Mouse (Mus musculus): ENCODE results near the gene Sec61a1. TPM values are rescaled to one million over a fixed set of nuclear protein-coding genes. Genes with fewer than 3 reads are reported as not detected.

Sec61a1 gene
- polyA plus RNA-seq, 1 experiment from 2014 or later: 202 TPM

- H3K4me1 ChIP-seq (replicated peaks; ENCODE audit: control insufficient read depth, insufficient read depth, low read length): peaks cover 3% of the 10 kb centered on the region
- no peak overlapping the region for H3K27ac ChIP-seq (ENCODE audit: low read depth, low read length)
- H3K36me3 ChIP-seq (ENCODE audit: control insufficient read depth, insufficient read depth, low read length): no peaks in the 10 kb centered on the region
- H3K27me3 ChIP-seq (ENCODE audit: control insufficient read depth, insufficient read depth, low read length): peaks cover 4% of the 10 kb centered on the region; the same call in 1 of the 2 replicates
- H3K9me3 ChIP-seq (ENCODE audit: control insufficient read depth, low read length): no peaks in the 10 kb centered on the region
- H3K9ac ChIP-seq (ENCODE audit: low read length): no peak overlapping the region
- peak; percentile 73 for DNase-seq (ENCODE audit: low spot score)
- no peak overlapping the region for H3K4me2 ChIP-seq (ENCODE audit: low read depth, low read length, severe bottlenecking)
- no peak for ATAC-seq (replicated peaks; ENCODE audit: low FRiP score)
- H3K4me3 ChIP-seq (ENCODE audit: low read depth, low read length): no peak overlapping the region
- 28% methylated on average over 4 of the region's 4 CpGs for WGBS
Measured at GRCm38 (mm10) chr6:88549137-88549814, 30.6 kb upstream of the Sec61a1 start.

GRCm38 (mm10) chr6:88548405-88549049, 29.8 kb upstream of the Sec61a1 start:
- H3K27me3 ChIP-seq (ENCODE audit: control insufficient read depth, insufficient read depth, low read length): peaks cover 4% of the 10 kb centered on the region; the same call in 1 of the 2 replicates
- no peaks in the 10 kb centered on the region for H3K9me3 ChIP-seq (ENCODE audit: control insufficient read depth, low read length)
- H3K4me2 ChIP-seq (ENCODE audit: low read depth, low read length, severe bottlenecking): no peak overlapping the region
- 84% methylated on average over 10 of the region's 10 CpGs for WGBS
- H3K4me1 ChIP-seq (replicated peaks; ENCODE audit: control insufficient read depth, insufficient read depth, low read length): peaks cover 3% of the 10 kb centered on the region
- H3K27ac ChIP-seq (ENCODE audit: low read depth, low read length): no peak overlapping the region
- ATAC-seq (replicated peaks; ENCODE audit: low FRiP score): no peak
- H3K9ac ChIP-seq (ENCODE audit: low read length): no peak overlapping the region
- DNase-seq (ENCODE audit: low spot score): no peak
- H3K36me3 ChIP-seq (ENCODE audit: control insufficient read depth, insufficient read depth, low read length): no peaks in the 10 kb centered on the region
- H3K4me3 ChIP-seq (ENCODE audit: low read depth, low read length): no peak overlapping the region

GRCm38 (mm10) chr6:88545397-88545790, 26.7 kb upstream of the Sec61a1 start:
- Histone ChIP-seq H3K27me3 (ENCODE audit: control insufficient read depth, insufficient read depth, low read length) (peaks cover 4% of the 10 kb centered on the region; the same call in 1 of the 2 replicates), H3K4me3 (ENCODE audit: low read depth, low read length) (no peak overlapping the region), H3K4me2 (ENCODE audit: low read depth, low read length, severe bottlenecking) (0 out of 2 replicates have a peak overlapping the region, but pooled peaks have one; percentile 9), H3K27ac (ENCODE audit: low read depth, low read length) (no peak overlapping the region), H3K36me3 (ENCODE audit: control insufficient read depth, insufficient read depth, low read length) (no peaks in the 10 kb centered on the region), H3K9ac (ENCODE audit: low read length) (peak overlapping the region; percentile 4; the same call in 1 of the 2 replicates), H3K9me3 (ENCODE audit: control insufficient read depth, low read length) (no peaks in the 10 kb centered on the region), H3K4me1 (replicated peaks; ENCODE audit: control insufficient read depth, insufficient read depth, low read length) (peaks cover 3% of the 10 kb centered on the region)
- ATAC-seq (replicated peaks; ENCODE audit: low FRiP score) (no peak), DNase-seq (ENCODE audit: low spot score) (peak; percentile 52)
- WGBS: 12% methylated on average over 10 of the region's 10 CpGs

- DNase-seq (ENCODE audit: low spot score) (no peak), ATAC-seq (replicated peaks; ENCODE audit: low FRiP score) (no peak)
Measured at GRCm38 (mm10) chr6:88544644-88545396, 26.1 kb upstream of the Sec61a1 start.

GRCm38 (mm10) chr6:88544241-88544640, 25.5 kb upstream of the Sec61a1 start:
- H3K9ac ChIP-seq (ENCODE audit: low read length): no peak overlapping the region

More at GRCm38 (mm10) chr6:88544644-88545396, 26.1 kb upstream of the Sec61a1 start:
- 29% methylated on average over 11 of the region's 11 CpGs for WGBS
- no peaks in the 10 kb centered on the region for H3K36me3 ChIP-seq (ENCODE audit: control insufficient read depth, insufficient read depth, low read length)
- peaks cover 4% of the 10 kb centered on the region; the same call in 1 of the 2 replicates for H3K27me3 ChIP-seq (ENCODE audit: control insufficient read depth, insufficient read depth, low read length)
- H3K4me3 ChIP-seq (ENCODE audit: low read depth, low read length): no peak overlapping the region
- no peak overlapping the region for H3K27ac ChIP-seq (ENCODE audit: low read depth, low read length)
- H3K9me3 ChIP-seq (ENCODE audit: control insufficient read depth, low read length): no peaks in the 10 kb centered on the region
- H3K9ac ChIP-seq (ENCODE audit: low read length): peak overlapping the region; percentile 4; the same call in 1 of the 2 replicates
- 0 out of 2 replicates have a peak overlapping the region, but pooled peaks have one; percentile 9 for H3K4me2 ChIP-seq (ENCODE audit: low read depth, low read length, severe bottlenecking)
- H3K4me1 ChIP-seq (replicated peaks; ENCODE audit: control insufficient read depth, insufficient read depth, low read length): peaks cover 3% of the 10 kb centered on the region

GRCm38 (mm10) chr6:88540093-88540755, 21.5 kb upstream of the Sec61a1 start:
- Histone ChIP-seq H3K9ac (ENCODE audit: low read length) (no peak overlapping the region), H3K4me3 (ENCODE audit: low read depth, low read length) (no peak overlapping the region), H3K36me3 (ENCODE audit: control insufficient read depth, insufficient read depth, low read length) (no peaks in the 10 kb centered on the region), H3K9me3 (ENCODE audit: control insufficient read depth, low read length) (no peaks in the 10 kb centered on the region), H3K4me2 (ENCODE audit: low read depth, low read length, severe bottlenecking) (no peak overlapping the region), H3K4me1 (replicated peaks; ENCODE audit: control insufficient read depth, insufficient read depth, low read length) (peaks cover 2% of the 10 kb centered on the region), H3K27me3 (ENCODE audit: control insufficient read depth, insufficient read depth, low read length) (no peaks in the 10 kb centered on the region), H3K27ac (ENCODE audit: low read depth, low read length) (no peak overlapping the region)
- no peak for DNase-seq (ENCODE audit: low spot score)
- ATAC-seq (replicated peaks; ENCODE audit: low FRiP score): no peak
- WGBS: 81% methylated on average over 2 of the region's 2 CpGs

More at GRCm38 (mm10) chr6:88544241-88544640, 25.5 kb upstream of the Sec61a1 start:
- Histone ChIP-seq H3K4me2 (ENCODE audit: low read depth, low read length, severe bottlenecking) (no peak overlapping the region), H3K27ac (ENCODE audit: low read depth, low read length) (no peak overlapping the region), H3K4me3 (ENCODE audit: low read depth, low read length) (no peak overlapping the region), H3K9me3 (ENCODE audit: control insufficient read depth, low read length) (no peaks in the 10 kb centered on the region), H3K4me1 (replicated peaks; ENCODE audit: control insufficient read depth, insufficient read depth, low read length) (peaks cover 3% of the 10 kb centered on the region), H3K36me3 (ENCODE audit: control insufficient read depth, insufficient read depth, low read length) (no peaks in the 10 kb centered on the region), H3K27me3 (ENCODE audit: control insufficient read depth, insufficient read depth, low read length) (peaks cover 4% of the 10 kb centered on the region; the same call in 1 of the 2 replicates)
- 85% methylated on average over 3 of the region's 3 CpGs for WGBS
- DNase-seq (ENCODE audit: low spot score) (no peak), ATAC-seq (replicated peaks; ENCODE audit: low FRiP score) (no peak)

GRCm38 (mm10) chr6:88530306-88530705, 11.6 kb upstream of the Sec61a1 start:
- no peaks in the 10 kb centered on the region for H3K9me3 ChIP-seq (ENCODE audit: control insufficient read depth, low read length)
- ATAC-seq (replicated peaks; ENCODE audit: low FRiP score) (no peak), DNase-seq (ENCODE audit: low spot score) (peak; percentile 22)
- no peaks in the 10 kb centered on the region for H3K4me1 ChIP-seq (replicated peaks; ENCODE audit: control insufficient read depth, insufficient read depth, low read length)
- no peak overlapping the region for H3K4me2 ChIP-seq (ENCODE audit: low read depth, low read length, severe bottlenecking)
- no peaks in the 10 kb centered on the region for H3K36me3 ChIP-seq (ENCODE audit: control insufficient read depth, insufficient read depth, low read length)
- H3K9ac ChIP-seq (ENCODE audit: low read length): no peak overlapping the region
- no peak overlapping the region for H3K27ac ChIP-seq (ENCODE audit: low read depth, low read length)
- H3K4me3 ChIP-seq (ENCODE audit: low read depth, low read length): no peak overlapping the region
- no peaks in the 10 kb centered on the region for H3K27me3 ChIP-seq (ENCODE audit: control insufficient read depth, insufficient read depth, low read length)

GRCm38 (mm10) chr6:88524056-88524455, 5.4 kb upstream of the Sec61a1 start:
- no peak overlapping the region for H3K4me3 ChIP-seq (ENCODE audit: low read depth, low read length)
- H3K4me2 ChIP-seq (ENCODE audit: low read depth, low read length, severe bottlenecking): no peak overlapping the region
- no peak overlapping the region for H3K9ac ChIP-seq (ENCODE audit: low read length)
- 0 out of 2 replicates have a peak, but pooled peaks cover 3% of the 10 kb centered on the region for H3K4me1 ChIP-seq (replicated peaks; ENCODE audit: control insufficient read depth, insufficient read depth, low read length)
- no peaks in the 10 kb centered on the region for H3K36me3 ChIP-seq (ENCODE audit: control insufficient read depth, insufficient read depth, low read length)
- ATAC-seq (replicated peaks; ENCODE audit: low FRiP score) (no peak), DNase-seq (ENCODE audit: low spot score) (peak; percentile 25)
- H3K9me3 ChIP-seq (ENCODE audit: control insufficient read depth, low read length): no peaks in the 10 kb centered on the region
- no peaks in the 10 kb centered on the region for H3K27me3 ChIP-seq (ENCODE audit: control insufficient read depth, insufficient read depth, low read length)
- WGBS: 92% methylated on average over 4 of the region's 4 CpGs
- H3K27ac ChIP-seq (ENCODE audit: low read depth, low read length): no peak overlapping the region

All from forebrain, embryonic 11.5 days (tissue).